Mouse (Mus musculus) neural tube, embryonic 13.5 days (tissue): Measurements from ENCODE around the gene Peli2. TPM values are rescaled to one million over a fixed set of nuclear protein-coding genes. Genes with fewer than 3 reads are reported as not detected.

Source experiments
- ATAC-seq: fragments of 200-750 bp; cut with Nextera tagmentation; 2 replicates; pipeline ENCODE4 v1.8.0; 2017; ENCODE audit warnings: low read depth, mild to moderate bottlenecking, moderate TSS enrichment, moderate library complexity
- H3K27ac ChIP-seq: fragments of 300-500 bp; sonication (generic); replicated peaks from 2 replicates; pipeline ENCODE4 v1.5.1; 2015; ENCODE audit warnings: moderate library complexity, mild to moderate bottlenecking, inconsistent platforms
- H3K27me3 ChIP-seq: fragments of 300-500 bp; sonication (generic); 2 replicates; pipeline ENCODE4 v1.6.1; 2015; ENCODE audit warnings: mild to moderate bottlenecking, inconsistent platforms
- H3K36me3 ChIP-seq: fragments of 300-500 bp; sonication (generic); 2 replicates; pipeline ENCODE4 v1.6.1; 2015; ENCODE audit warnings: mild to moderate bottlenecking, inconsistent platforms
- H3K4me1 ChIP-seq: fragments of 300-500 bp; sonication (generic); replicated peaks from 2 replicates; pipeline ENCODE4 v1.6.1; 2015; ENCODE audit warnings: inconsistent platforms
- H3K4me2 ChIP-seq: fragments of 300-500 bp; sonication (generic); 2 replicates; pipeline ENCODE4 v1.6.1; 2015; ENCODE audit warnings: inconsistent platforms, mild to moderate bottlenecking, moderate library complexity
- H3K4me3 ChIP-seq: fragments of 300-500 bp; sonication (generic); 2 replicates; pipeline ENCODE4 v1.5.1; 2015; ENCODE audit warnings: mild to moderate bottlenecking, inconsistent platforms
- H3K9ac ChIP-seq: fragments of 300-500 bp; sonication (generic); 2 replicates; pipeline ENCODE4 v1.6.1; 2015; ENCODE audit warnings: moderate library complexity, mild to moderate bottlenecking, inconsistent platforms
- H3K9me3 ChIP-seq: fragments of 300-500 bp; sonication (generic); 2 replicates; pipeline ENCODE4 v1.6.1; 2016; ENCODE audit warnings: inconsistent platforms
- WGBS: fragments of 180-500 bp; shearing (Covaris S2); methylation state at CpG from one replicate; pipeline ENCODE4 v1.1.7; 2015; 5-methylcytosine and 5-hydroxymethylcytosine counted together
- polyA plus RNA-seq: library from polyadenylated mRNA; unstranded; fragments of >200 nt; fragmentation: Nextera tagmentation; extraction: Ambion mirVana; gene quantifications from 2 replicates; pipeline ENCODE4 v1.2.1, GENCODE M21; 2015

The Peli2 gene
- polyA plus RNA-seq, 1 experiment from 2014 or later: 10.8 TPM

DNA sequence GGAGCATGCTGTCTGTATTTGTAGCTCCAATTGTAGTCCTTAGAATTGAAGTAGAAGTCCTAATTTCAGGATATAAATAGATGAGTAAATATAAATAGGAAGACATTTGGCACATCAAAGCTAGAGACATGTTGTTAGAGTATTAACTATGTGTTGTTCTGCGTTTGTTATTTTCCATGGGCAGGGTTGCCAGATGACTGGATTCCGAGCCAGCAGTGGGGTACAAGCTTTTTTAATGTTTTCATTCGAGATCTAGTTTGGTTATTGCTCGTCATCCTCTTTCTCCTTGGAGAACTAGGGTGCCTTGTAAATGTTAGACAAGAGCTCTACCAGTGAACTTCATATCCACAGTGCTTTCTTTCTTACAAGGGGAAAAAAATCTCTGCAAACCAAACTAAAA lies 78.9 kb downstream of the Peli2 start:
- no peak for ATAC-seq
- 86% methylated on average over 4 of the region's 4 CpGs for WGBS
- Histone ChIP-seq H3K4me3 (no peak overlapping the region), H3K4me2 (no peak overlapping the region), H3K4me1 (peaks cover 66% of the 10 kb centered on the region), H3K27me3 (no peaks in the 10 kb centered on the region), H3K36me3 (no peaks in the 10 kb centered on the region), H3K9ac (no peak overlapping the region), H3K27ac (no peak overlapping the region), H3K9me3 (no peaks in the 10 kb centered on the region)

DNA sequence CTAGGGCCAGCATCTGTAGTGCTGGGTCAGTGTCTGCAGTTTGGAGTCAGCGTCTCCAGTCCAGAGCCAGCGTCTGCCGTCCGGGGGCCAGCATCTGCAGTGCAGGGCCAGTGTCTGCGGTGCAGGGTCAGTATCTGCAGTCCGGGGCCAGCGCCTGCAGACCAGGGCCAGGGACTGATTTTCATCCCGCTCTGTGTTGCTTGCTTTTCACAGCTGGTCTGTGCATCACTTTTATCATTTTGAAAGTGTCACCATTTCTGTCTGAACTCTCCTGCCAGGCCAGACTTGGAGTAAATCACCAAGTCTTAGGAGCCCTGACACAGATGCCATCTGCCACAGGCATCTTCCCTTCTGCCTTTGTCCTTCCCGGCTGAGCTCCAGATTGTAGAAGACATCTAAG lies 79.7 kb downstream of the Peli2 start:
- ATAC-seq: no peak
- H3K9ac ChIP-seq: no peak overlapping the region
- no peaks in the 10 kb centered on the region for H3K36me3 ChIP-seq
- no peak overlapping the region for H3K4me2 ChIP-seq
- 81% methylated on average over 9 of the region's 9 CpGs for WGBS
- no peak overlapping the region for H3K27ac ChIP-seq
- peaks cover 73% of the 10 kb centered on the region for H3K4me1 ChIP-seq
- no peak overlapping the region for H3K4me3 ChIP-seq
- H3K9me3 ChIP-seq: no peaks in the 10 kb centered on the region
- no peaks in the 10 kb centered on the region for H3K27me3 ChIP-seq

DNA sequence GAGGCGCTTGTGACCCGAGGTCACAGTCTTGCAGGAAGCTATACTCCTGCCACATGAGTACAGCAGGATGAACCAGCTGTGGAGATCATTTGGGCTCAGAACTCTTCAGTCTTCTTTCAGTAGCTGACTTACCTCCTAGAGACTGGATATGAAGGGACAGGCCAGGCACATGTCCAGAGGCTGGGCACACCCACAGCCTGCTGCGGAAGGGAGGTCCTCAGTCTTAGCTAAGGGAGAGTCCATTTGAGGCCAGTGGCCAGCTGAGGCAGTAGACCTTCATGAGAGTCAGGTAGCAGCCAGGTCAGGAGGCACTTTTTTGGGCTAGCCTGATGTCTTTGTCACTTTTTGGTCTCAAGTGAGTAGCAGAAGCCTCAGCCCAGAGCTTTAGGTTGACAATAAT lies 80.2 kb downstream of the Peli2 start:
- Histone ChIP-seq H3K4me3 (no peak overlapping the region), H3K9ac (no peak overlapping the region), H3K27me3 (no peaks in the 10 kb centered on the region), H3K36me3 (no peaks in the 10 kb centered on the region), H3K4me1 (peaks cover 78% of the 10 kb centered on the region), H3K27ac (no peak overlapping the region), H3K4me2 (no peak overlapping the region), H3K9me3 (no peaks in the 10 kb centered on the region)
- ATAC-seq: no peak
- WGBS: 97% methylated on average over 3 of the region's 3 CpGs

DNA sequence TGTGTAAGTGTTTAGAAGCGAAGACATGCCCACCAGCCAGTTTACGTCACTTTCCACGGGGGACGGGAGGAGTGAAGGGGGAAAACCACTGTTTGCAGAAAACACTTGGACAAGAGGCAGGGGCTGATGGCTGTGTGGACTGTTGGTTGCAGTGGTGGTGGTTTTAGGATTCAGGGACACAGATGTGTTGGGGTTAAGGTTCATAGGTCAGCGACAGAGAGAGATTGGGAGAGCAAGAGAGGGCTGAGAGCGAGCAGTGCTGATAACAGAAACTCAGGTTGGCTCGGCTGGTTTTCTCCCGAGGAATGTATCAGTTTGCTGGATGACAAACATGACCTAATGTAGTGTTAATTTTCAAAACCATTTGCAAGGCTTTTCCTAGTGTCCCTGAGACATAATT lies 80.8 kb downstream of the Peli2 start:
- Histone ChIP-seq H3K9me3 (no peaks in the 10 kb centered on the region), H3K27ac (no peak overlapping the region), H3K4me3 (no peak overlapping the region), H3K4me2 (no peak overlapping the region), H3K27me3 (no peaks in the 10 kb centered on the region), H3K4me1 (peaks cover 80% of the 10 kb centered on the region), H3K36me3 (no peaks in the 10 kb centered on the region), H3K9ac (no peak overlapping the region)
- no peak for ATAC-seq
- 81% methylated on average over 8 of the region's 8 CpGs for WGBS

DNA sequence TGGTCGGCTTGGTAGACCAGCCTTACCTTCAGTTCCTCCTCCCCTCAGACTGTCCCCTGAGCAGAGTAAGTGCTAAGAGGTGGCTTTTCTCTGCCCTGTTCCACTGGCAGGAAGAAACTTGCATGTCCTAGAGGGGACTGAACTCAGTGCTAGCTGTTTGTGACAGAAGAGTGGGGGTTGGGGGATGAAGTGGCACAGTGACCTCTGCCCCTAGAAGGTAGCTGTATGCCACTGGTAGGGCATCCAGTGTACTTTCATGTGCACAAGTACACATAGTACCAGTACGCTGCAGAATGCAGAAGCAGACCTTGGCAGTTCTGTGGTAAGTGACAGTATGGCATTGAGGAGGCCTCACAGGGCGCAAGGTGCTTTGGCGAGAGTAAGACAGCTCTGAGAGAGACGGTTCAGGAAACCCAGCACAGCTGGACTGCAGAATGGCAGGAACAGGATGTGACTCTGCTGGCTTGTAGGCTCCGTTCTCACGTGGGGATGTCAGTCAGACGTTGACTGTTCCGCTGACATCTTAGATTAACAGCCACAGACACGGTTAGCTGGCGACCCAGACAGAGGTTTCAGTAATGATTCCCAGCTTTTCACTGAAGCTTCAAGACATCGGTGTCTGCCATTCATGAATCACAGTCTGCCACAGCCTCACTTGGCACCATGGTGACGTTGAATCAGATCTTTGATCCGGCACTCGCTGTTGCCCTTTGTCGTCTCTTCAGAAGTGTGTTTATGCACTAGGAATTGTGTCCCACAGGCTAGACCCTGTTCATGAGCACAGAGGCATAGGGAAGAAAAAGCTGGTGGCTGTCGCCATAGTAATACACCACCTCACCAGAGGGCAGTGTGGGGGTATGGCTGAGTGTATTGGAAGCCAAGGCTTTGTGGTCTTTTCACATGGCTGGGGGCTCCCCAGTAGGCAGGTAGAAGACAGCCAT lies 81.7 kb downstream of the Peli2 start:
- peaks cover 81% of the 10 kb centered on the region for H3K4me1 ChIP-seq
- no peak overlapping the region; the same call in 1 of the 2 replicates for H3K27ac ChIP-seq
- WGBS: 36% methylated on average over 17 of the region's 17 CpGs
- no peak overlapping the region for H3K9ac ChIP-seq
- no peak for ATAC-seq
- H3K9me3 ChIP-seq: no peaks in the 10 kb centered on the region
- no peak overlapping the region for H3K4me2 ChIP-seq
- no peak overlapping the region for H3K4me3 ChIP-seq
- H3K27me3 ChIP-seq: no peaks in the 10 kb centered on the region
- no peaks in the 10 kb centered on the region for H3K36me3 ChIP-seq

DNA sequence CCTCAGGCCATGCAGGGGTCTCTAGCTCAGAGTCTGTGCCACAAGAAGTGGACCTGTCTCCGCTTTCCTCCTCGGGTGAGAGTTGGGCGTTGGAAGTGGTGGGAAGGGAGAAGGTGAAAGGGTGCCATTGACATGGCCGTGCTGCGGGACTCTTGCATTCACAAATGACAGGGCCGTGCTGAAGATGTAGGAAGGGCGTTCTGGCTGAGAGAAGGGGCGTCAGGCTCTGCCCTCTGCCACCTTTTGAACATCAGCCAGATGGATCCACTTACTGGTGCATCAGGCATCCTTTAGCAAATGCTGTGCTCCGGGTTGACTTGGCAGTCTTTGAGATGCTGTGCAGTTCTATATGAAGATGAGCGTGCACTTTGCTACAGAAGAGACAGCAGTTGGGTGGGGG lies 84.4 kb downstream of the Peli2 start:
- 0 out of 2 replicates have a peak overlapping the region, but pooled peaks have one; percentile 12 for H3K9ac ChIP-seq
- H3K9me3 ChIP-seq: no peaks in the 10 kb centered on the region
- no peak overlapping the region for H3K27ac ChIP-seq
- no peak overlapping the region for H3K4me2 ChIP-seq
- 80% methylated on average over 10 of the region's 10 CpGs for WGBS
- peaks cover 70% of the 10 kb centered on the region for H3K4me1 ChIP-seq
- ATAC-seq: no peak
- H3K36me3 ChIP-seq: no peaks in the 10 kb centered on the region
- no peaks in the 10 kb centered on the region for H3K27me3 ChIP-seq
- no peak overlapping the region for H3K4me3 ChIP-seq

DNA sequence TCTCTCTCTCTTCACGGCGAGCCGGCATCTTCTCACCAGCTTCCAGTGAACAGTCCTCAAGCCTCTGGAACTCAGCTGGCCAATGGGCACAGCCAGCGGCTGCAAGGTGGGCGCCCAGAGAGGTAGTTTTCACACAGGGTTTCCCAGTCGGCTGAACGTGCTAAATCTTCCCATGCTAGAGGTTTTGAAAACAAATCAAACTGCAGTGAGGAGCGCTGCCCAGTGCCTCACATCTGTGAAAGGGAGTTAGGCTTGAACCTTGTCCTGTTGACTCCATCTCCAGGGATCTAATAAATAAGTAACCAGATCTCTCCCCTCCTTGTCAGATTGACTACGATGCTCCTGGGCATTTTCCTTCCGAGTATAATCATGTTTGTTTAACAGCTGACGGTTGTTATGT lies 85.0 kb downstream of the Peli2 start:
- H3K4me1 ChIP-seq: peaks cover 65% of the 10 kb centered on the region
- 44% methylated on average over 9 of the region's 11 CpGs for WGBS

DNA sequence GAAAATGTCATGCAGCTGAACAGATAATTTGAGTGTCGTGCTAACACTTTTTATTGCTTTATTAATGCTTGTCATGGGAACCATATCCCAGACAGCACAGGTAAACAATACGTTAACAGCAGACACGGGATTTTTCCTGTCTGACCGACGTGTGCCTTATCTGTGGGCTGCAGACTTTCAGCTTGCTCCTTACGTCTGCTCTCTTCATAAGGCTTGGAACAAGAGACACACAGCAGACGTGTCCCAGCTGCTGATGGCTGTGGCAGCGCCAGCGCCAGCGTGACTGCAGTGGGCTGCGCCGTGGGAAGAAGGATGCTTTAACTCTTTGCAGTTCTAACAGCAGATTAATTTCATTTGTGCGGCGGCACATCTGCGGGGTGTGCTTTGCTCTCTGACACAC lies 86.5 kb downstream of the Peli2 start:
- Histone ChIP-seq H3K4me2 (peak overlapping the region; percentile 40), H3K4me3 (0 out of 2 replicates have a peak overlapping the region, but pooled peaks have one; percentile 3), H3K9ac (peak overlapping the region; percentile 45), H3K27me3 (no peaks in the 10 kb centered on the region), H3K4me1 (peaks cover 60% of the 10 kb centered on the region), H3K27ac (peak overlapping the region; percentile 78), H3K9me3 (no peaks in the 10 kb centered on the region), H3K36me3 (no peaks in the 10 kb centered on the region)
- ATAC-seq: peak; percentile 83
- WGBS: 16% methylated on average over 15 of the region's 15 CpGs

More for the DNA sequence above, 85.0 kb downstream of the Peli2 start:
- Histone ChIP-seq H3K4me3 (no peak overlapping the region), H3K27ac (no peak overlapping the region), H3K9me3 (no peaks in the 10 kb centered on the region), H3K27me3 (no peaks in the 10 kb centered on the region), H3K36me3 (no peaks in the 10 kb centered on the region), H3K9ac (no peak overlapping the region), H3K4me2 (no peak overlapping the region)
- no peak for ATAC-seq

DNA sequence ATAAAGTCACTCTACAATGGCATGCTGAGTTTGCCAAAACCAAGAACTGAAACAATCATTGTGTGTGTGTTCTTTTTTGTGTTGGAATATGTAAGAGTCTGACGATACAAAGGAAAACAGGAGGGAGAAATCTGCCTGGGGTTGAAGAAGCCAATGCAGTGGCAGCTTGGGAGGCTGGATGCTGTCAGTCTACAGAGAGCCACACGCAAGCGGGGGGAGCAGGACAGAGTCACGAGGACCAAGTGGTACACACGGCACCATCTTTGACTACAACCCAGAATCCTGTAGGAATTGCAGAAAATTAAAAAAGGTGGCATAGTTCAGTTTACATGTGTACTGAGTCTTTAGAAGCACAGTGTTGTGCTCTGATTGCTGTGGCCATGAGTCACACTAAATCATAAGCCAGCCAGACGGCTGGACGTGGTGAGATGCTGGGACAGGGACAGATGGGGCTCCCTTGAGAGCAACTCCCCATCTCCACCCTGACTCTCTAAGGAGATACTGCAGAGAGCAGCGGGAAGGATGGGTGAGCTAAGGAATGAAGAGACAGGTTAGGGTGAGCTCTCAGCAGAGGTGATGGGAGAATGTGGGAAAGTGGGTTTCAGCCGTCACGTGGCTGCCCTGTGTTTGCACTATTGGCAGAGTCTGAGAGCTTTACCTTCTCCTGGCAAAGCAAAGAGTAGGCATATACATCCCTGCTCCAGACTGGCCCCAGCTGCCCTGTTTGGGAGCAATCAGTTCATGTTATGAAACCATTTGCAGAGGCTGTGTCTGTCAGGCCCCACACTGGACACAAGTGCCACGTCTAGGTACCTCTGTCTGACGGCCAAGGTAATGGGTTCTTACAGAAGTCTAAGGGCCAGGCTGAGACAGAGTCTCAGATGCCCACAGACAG lies 87.4 kb downstream of the Peli2 start:
- peaks cover 51% of the 10 kb centered on the region for H3K4me1 ChIP-seq
- H3K27ac ChIP-seq: peak overlapping the region; percentile 78; the same call in 1 of the 2 replicates
- no peaks in the 10 kb centered on the region for H3K9me3 ChIP-seq
- peak overlapping the region; percentile 40 for H3K4me2 ChIP-seq
- 0 out of 2 replicates have a peak, but pooled peaks have one; percentile 14 for ATAC-seq
- no peaks in the 10 kb centered on the region for H3K36me3 ChIP-seq
- no peak overlapping the region for H3K9ac ChIP-seq
- H3K27me3 ChIP-seq: no peaks in the 10 kb centered on the region
- H3K4me3 ChIP-seq: no peak overlapping the region
- WGBS: 68% methylated on average over 12 of the region's 12 CpGs

DNA sequence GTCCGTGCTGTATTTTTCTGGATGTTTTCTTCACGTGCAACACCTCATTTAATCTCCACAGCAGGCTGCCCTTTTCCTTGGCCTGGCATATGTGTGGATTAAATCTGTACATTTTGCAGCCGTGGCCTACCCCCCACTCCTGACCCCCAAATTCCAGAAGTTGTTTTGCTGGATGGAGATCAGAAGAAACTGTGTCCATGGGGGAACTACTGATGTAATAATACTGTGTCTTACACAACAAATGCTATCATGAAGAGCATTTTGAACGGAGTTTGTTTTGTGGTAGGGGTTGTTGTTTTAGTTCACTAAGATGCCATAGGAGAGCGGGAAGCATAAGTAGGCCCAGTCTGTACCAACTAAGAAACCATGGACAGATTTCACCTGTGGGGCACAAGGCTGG lies 88.8 kb downstream of the Peli2 start:
- no peak overlapping the region for H3K9ac ChIP-seq
- no peak for ATAC-seq

DNA sequence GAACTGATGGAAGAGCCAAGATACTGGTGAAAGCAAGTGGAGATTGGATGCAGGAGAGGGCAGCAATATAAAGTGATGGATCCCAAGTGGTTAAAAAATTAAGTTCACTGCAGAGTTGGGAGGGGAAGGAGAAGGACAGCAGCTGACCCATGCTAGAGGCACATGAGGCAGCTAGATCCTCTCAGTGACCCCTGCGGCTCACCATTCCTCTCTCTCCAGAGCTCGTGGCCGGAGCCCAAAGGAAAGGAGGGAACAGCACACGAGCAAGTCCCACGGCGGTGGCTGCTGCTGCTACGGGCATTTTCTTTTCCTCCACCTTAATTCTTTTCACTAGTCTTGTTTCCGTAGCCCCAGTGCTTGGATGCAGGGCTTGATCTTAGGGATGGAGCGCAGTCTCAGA lies 89.5 kb downstream of the Peli2 start:
- Histone ChIP-seq H3K9me3 (no peaks in the 10 kb centered on the region), H3K4me3 (no peak overlapping the region), H3K4me2 (no peak overlapping the region), H3K4me1 (peaks cover 43% of the 10 kb centered on the region), H3K9ac (no peak overlapping the region), H3K27me3 (no peaks in the 10 kb centered on the region), H3K27ac (no peak overlapping the region), H3K36me3 (no peaks in the 10 kb centered on the region)
- WGBS: 90% methylated on average over 9 of the region's 9 CpGs
- ATAC-seq: no peak

More for the DNA sequence above, 88.8 kb downstream of the Peli2 start:
- WGBS: 84% methylated on average over 5 of the region's 5 CpGs
- peaks cover 49% of the 10 kb centered on the region for H3K4me1 ChIP-seq
- no peak overlapping the region for H3K4me2 ChIP-seq
- H3K36me3 ChIP-seq: no peaks in the 10 kb centered on the region
- no peaks in the 10 kb centered on the region for H3K27me3 ChIP-seq
- H3K4me3 ChIP-seq: no peak overlapping the region
- H3K27ac ChIP-seq: no peak overlapping the region
- no peaks in the 10 kb centered on the region for H3K9me3 ChIP-seq

DNA sequence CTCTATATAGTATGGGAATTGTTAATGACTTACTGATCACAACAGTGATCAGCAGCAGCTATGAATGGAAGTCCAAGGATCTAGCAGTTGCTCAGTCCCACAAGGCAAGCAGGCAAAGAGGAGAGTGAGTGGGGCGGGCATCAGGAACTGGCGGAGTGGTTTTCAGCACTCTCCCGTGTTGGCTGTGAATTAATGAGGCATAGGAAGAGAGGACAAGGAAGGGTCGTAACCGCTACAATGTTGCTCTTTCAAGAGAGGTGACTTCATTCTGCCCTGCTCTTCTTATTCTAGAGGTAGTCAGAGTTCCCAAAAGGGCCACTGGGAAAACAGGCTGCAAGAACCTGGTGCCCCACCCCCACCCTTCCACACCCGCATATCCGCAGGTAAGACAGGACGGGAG lies 90.9 kb downstream of the Peli2 start:
- Histone ChIP-seq H3K9ac (no peak overlapping the region), H3K36me3 (no peaks in the 10 kb centered on the region), H3K27ac (no peak overlapping the region), H3K4me3 (no peak overlapping the region), H3K4me1 (peaks cover 29% of the 10 kb centered on the region), H3K9me3 (no peaks in the 10 kb centered on the region), H3K27me3 (no peaks in the 10 kb centered on the region), H3K4me2 (no peak overlapping the region)
- WGBS: 68% methylated on average over 8 of the region's 8 CpGs
- no peak for ATAC-seq
